Mouse (Mus musculus): ENCODE measurements around the gene Gm12216.

The Gm12216 gene

GRCm38 (mm10) chr11:53773087-53773486 lies 86.0 kb downstream of the Gm12216 start, which contains the start of gene Gm17334:
Gene Gm17334, minus strand, starts transcription at chr11:53773187.
- in situ Hi-C loops (cut with MboI; ENCODE audit: low sequenced_read_pairs) = no loop called here

GRCm38 (mm10) chr11:53772536-53772935 lies 86.5 kb downstream of the Gm12216 start:
- in situ Hi-C loops (cut with MboI; ENCODE audit: low sequenced_read_pairs) = no loop called here

- in situ Hi-C loops (cut with MboI; ENCODE audit: low sequenced_read_pairs) = no loop called here
Observed at GRCm38 (mm10) chr11:53771001-53771744, 87.9 kb downstream of the Gm12216 start.

GRCm38 (mm10) chr11:53770125-53770791 lies 88.8 kb downstream of the Gm12216 start:
- in situ Hi-C loops (cut with MboI; ENCODE audit: low sequenced_read_pairs) = no loop called here

- in situ Hi-C loops (cut with MboI; ENCODE audit: low sequenced_read_pairs) = no loop called here
Observed at GRCm38 (mm10) chr11:53769760-53770124, 89.3 kb downstream of the Gm12216 start, which contains the start of gene Irf1. Gene Irf1, plus strand, starts transcription at chr11:53770014.

- in situ Hi-C loops (cut with MboI; ENCODE audit: low sequenced_read_pairs) = no loop called here
Observed at GRCm38 (mm10) chr11:53769185-53769576, 89.9 kb downstream of the Gm12216 start.

GRCm38 (mm10) chr11:53768422-53769184 lies 90.5 kb downstream of the Gm12216 start:
- in situ Hi-C loops (cut with MboI; ENCODE audit: low sequenced_read_pairs) = no loop called here

GRCm38 (mm10) chr11:53764581-53764980 lies 94.5 kb downstream of the Gm12216 start:
- in situ Hi-C loops (cut with MboI; ENCODE audit: low sequenced_read_pairs) = no loop called here

- in situ Hi-C loops (cut with MboI; ENCODE audit: low sequenced_read_pairs) = no loop called here
Observed at GRCm38 (mm10) chr11:53763496-53764140, 95.4 kb downstream of the Gm12216 start.

GRCm38 (mm10) chr11:53762827-53763495 lies 96.1 kb downstream of the Gm12216 start:
- in situ Hi-C loops (cut with MboI; ENCODE audit: low sequenced_read_pairs) = no loop called here

- in situ Hi-C loops (cut with MboI; ENCODE audit: low sequenced_read_pairs) = no loop called here
Observed at GRCm38 (mm10) chr11:53762426-53762825, 96.6 kb downstream of the Gm12216 start.

- in situ Hi-C loops (cut with MboI; ENCODE audit: low sequenced_read_pairs) = no loop called here
Observed at GRCm38 (mm10) chr11:53761822-53762221, 97.2 kb downstream of the Gm12216 start.

GRCm38 (mm10) chr11:53761284-53761683 lies 97.8 kb downstream of the Gm12216 start:
- in situ Hi-C loops (cut with MboI; ENCODE audit: low sequenced_read_pairs) = no loop called here

- in situ Hi-C loops (cut with MboI; ENCODE audit: low sequenced_read_pairs) = loop anchor here (10.0 kb wide), 1 partner anchor 95 kb away; the partner anchor contains the start of gene Gm12216
Observed at GRCm38 (mm10) chr11:53759545-53760406, 99.3 kb downstream of the Gm12216 start.

GRCm38 (mm10) chr11:53758791-53759351 lies 100.2 kb downstream of the Gm12216 start:
- in situ Hi-C loops (cut with MboI; ENCODE audit: low sequenced_read_pairs) = loop anchor here (10.0 kb wide), 1 partner anchor 96 kb away; the partner anchor contains the start of gene Gm12216

- in situ Hi-C loops (cut with MboI; ENCODE audit: low sequenced_read_pairs) = loop anchor here (10.0 kb wide), 1 partner anchor 97 kb away; the partner anchor contains the start of gene Gm12216
Observed at GRCm38 (mm10) chr11:53758033-53758432, 101.0 kb downstream of the Gm12216 start.

GRCm38 (mm10) chr11:53757612-53758011 lies 101.4 kb downstream of the Gm12216 start:
- in situ Hi-C loops (cut with MboI; ENCODE audit: low sequenced_read_pairs) = loop anchor here (10.0 kb wide), 1 partner anchor 97 kb away; the partner anchor contains the start of gene Gm12216

GRCm38 (mm10) chr11:53755011-53755595 lies 104.0 kb downstream of the Gm12216 start:
- in situ Hi-C loops (cut with MboI; ENCODE audit: low sequenced_read_pairs) = loop anchor here (10.0 kb wide), 1 partner anchor 100 kb away; the partner anchor contains the start of gene Gm12216
